Mouse (Mus musculus) heart, postnatal 0 days (tissue): ENCODE results near the gene Ccm2.

Source experiments
- CTCF ChIP-seq: IDR thresholded peaks from 2 replicates; pipeline ENCODE4 v1.5.1; 2016; ENCODE audit warnings: antibody characterized with exemption, control low read depth, low read depth
- EP300 ChIP-seq: IDR thresholded peaks from 2 replicates; pipeline ENCODE4 v1.6.1; 2016; ENCODE audit warnings: antibody characterized with exemption, low read depth

- no peak for TF ChIP-seq CTCF
- no peak for TF ChIP-seq EP300
Measured at GRCm38 (mm10) chr11:6544683-6545082, 2.0 kb upstream of the Ccm2 start.
